Mouse (Mus musculus) limb, embryonic 10.5 days (tissue): Measurements from ENCODE around the gene Tmem267. TPM values are rescaled to one million over a fixed set of nuclear protein-coding genes. Genes with fewer than 3 reads are reported as not detected.

Source experiments
- polyA plus RNA-seq: library from polyadenylated mRNA; unstranded; fragments of >200 nt; fragmentation: Nextera tagmentation; extraction: Ambion mirVana; gene quantifications from 2 replicates; pipeline ENCODE4 v1.2.1, GENCODE M21; 2016

The Tmem267 gene
- polyA plus RNA-seq, 1 experiment from 2014 or later = 0.93 TPM

Other genes with a start within 250 kb of the Tmem267 start
- gene Paip1, start 59.4 kb upstream of the Tmem267 start, polyA plus RNA-seq = 86.9 and 93.3 TPM in 2 replicates
- gene 4833420G17Rik, start 25.3 kb upstream of the Tmem267 start, polyA plus RNA-seq = 75.5 and 83.3 TPM in 2 replicates
- gene 3110070M22Rik, start 344 bp downstream of the Tmem267 start, polyA plus RNA-seq = 1.0 and 1.3 TPM in 2 replicates
- 0.05 and 0.10 TPM in 2 replicates for gene Ccl28, start 135.8 kb downstream of the Tmem267 start, polyA plus RNA-seq
- 195 and 225 TPM in 2 replicates for gene Hmgcs1, start 202.3 kb downstream of the Tmem267 start, polyA plus RNA-seq